Mouse (Mus musculus) c-Kit-positive CD71-negative TER-119-negative erythroid progenitor cells, embryonic 14.5 days (primary cell): ENCODE data around the gene Rpl32.

ENCODE experiments used
- DNase-seq: peaks from one replicate; pipeline ENCODE4 v3.0.0-alpha.2; 2013; ENCODE audit warnings: low read depth

Gene Rpl32

GRCm38 (mm10) chr6:115767357-115767756 lies 41.2 kb downstream of the Rpl32 start:
- DNase-seq, result no peak

GRCm38 (mm10) chr6:115764179-115764578 lies 44.4 kb downstream of the Rpl32 start:
- DNase-seq, result no peak

- DNase-seq, result no peak
Measured at GRCm38 (mm10) chr6:115761995-115762756, 46.4 kb downstream of the Rpl32 start, which contains the start of gene Tmem40. Tmem40 (minus strand) TSS chr6:115762410.

- no peak for DNase-seq
Measured at GRCm38 (mm10) chr6:115760982-115761381, 47.6 kb downstream of the Rpl32 start.

- DNase-seq, result no peak
Measured at GRCm38 (mm10) chr6:115760137-115760536, 48.4 kb downstream of the Rpl32 start.

GRCm38 (mm10) chr6:115759461-115759860 lies 49.1 kb downstream of the Rpl32 start:
- no peak for DNase-seq

GRCm38 (mm10) chr6:115758981-115759435 lies 49.5 kb downstream of the Rpl32 start:
- DNase-seq, result no peak

GRCm38 (mm10) chr6:115755536-115755935 lies 53.0 kb downstream of the Rpl32 start:
- DNase-seq, result no peak
